Mouse (Mus musculus) retina, postnatal 1 day (tissue): ENCODE results near the gene Rab34.

Experiments used
- DNase-seq: peaks from one replicate; pipeline ENCODE4 v3.0.0-alpha.2; 2012

The Rab34 gene

GRCm38 (mm10) chr11:78164924-78165760, 23.1 kb upstream of the Rab34 start, which contains the start of gene Traf4:
Gene Traf4, minus strand, starts transcription at chr11:78165589.
- peak; percentile 87 for DNase-seq

GRCm38 (mm10) chr11:78165761-78166109, 22.5 kb upstream of the Rab34 start:
- DNase-seq, result no peak

- no peak for DNase-seq
Measured at GRCm38 (mm10) chr11:78166161-78166560, 22.1 kb upstream of the Rab34 start.

GRCm38 (mm10) chr11:78166640-78167039, 21.6 kb upstream of the Rab34 start:
- DNase-seq, result no peak

- DNase-seq, result no peak
Measured at GRCm38 (mm10) chr11:78167257-78167959, 20.8 kb upstream of the Rab34 start.

- DNase-seq, result no peak
Measured at GRCm38 (mm10) chr11:78168541-78169468, 19.4 kb upstream of the Rab34 start.

GRCm38 (mm10) chr11:78170306-78170705, 17.9 kb upstream of the Rab34 start:
- DNase-seq, result no peak

GRCm38 (mm10) chr11:78171328-78171727, 16.9 kb upstream of the Rab34 start:
- no peak for DNase-seq

- DNase-seq, result no peak
Measured at GRCm38 (mm10) chr11:78172034-78172747, 16.0 kb upstream of the Rab34 start.

GRCm38 (mm10) chr11:78172748-78173383, 15.4 kb upstream of the Rab34 start:
- DNase-seq, result no peak

GRCm38 (mm10) chr11:78174506-78174905, 13.7 kb upstream of the Rab34 start:
- no peak for DNase-seq

- no peak for DNase-seq
Measured at GRCm38 (mm10) chr11:78175771-78176401, 12.3 kb upstream of the Rab34 start.

- peak; percentile 92 for DNase-seq
Measured at GRCm38 (mm10) chr11:78176402-78176862, 11.8 kb upstream of the Rab34 start, which contains the start of the genes Nek8 and Tlcd1. Gene Nek8, minus strand, starts transcription at chr11:78176675. Gene Tlcd1, plus strand, starts transcription at chr11:78176711.

GRCm38 (mm10) chr11:78176905-78177331, 11.3 kb upstream of the Rab34 start:
- no peak for DNase-seq

- no peak for DNase-seq
Measured at GRCm38 (mm10) chr11:78177437-78177836, 10.8 kb upstream of the Rab34 start.

GRCm38 (mm10) chr11:78177903-78178858, 10.0 kb upstream of the Rab34 start:
- peak; percentile 96 for DNase-seq

- peak; percentile 69 for DNase-seq
Measured at GRCm38 (mm10) chr11:78178859-78179437, 9.3 kb upstream of the Rab34 start.

- DNase-seq, result no peak
Measured at GRCm38 (mm10) chr11:78179438-78179999, 8.7 kb upstream of the Rab34 start.
